Mouse (Mus musculus) layer of hippocampus, adult 18-20 months (tissue): ENCODE data around the gene Cyb561d2. TPM values are rescaled to one million over a fixed set of nuclear protein-coding genes. Genes with fewer than 3 reads are reported as not detected.

Source experiments
- DNase-seq, 2 experiments: peaks; one replicate each; pipeline ENCODE4 v3.0.0; 2022; ENCODE audit warnings: low spot score in 2 of 2
- total RNA-seq, 2 experiments: library from RNA; stranded (reverse); gene quantifications; 2 replicates each; pipeline ENCODE4 v1.2.3; 2021

The Cyb561d2 gene
- total RNA-seq, 2 experiments from 2014 or later: 15.4 to 17.2 TPM

- DNase-seq: peak in 1 of 2 experiments; percentile 50
Observed at GRCm38 (mm10) chr9:107526198-107527026, 15.6 kb downstream of the Cyb561d2 start.

- DNase-seq: no peak
Observed at GRCm38 (mm10) chr9:107522400-107522711, 19.6 kb downstream of the Cyb561d2 start.

- DNase-seq: no peak
Observed at GRCm38 (mm10) chr9:107521711-107522399, 20.1 kb downstream of the Cyb561d2 start.

- no peak for DNase-seq
Observed at GRCm38 (mm10) chr9:107521190-107521589, 20.8 kb downstream of the Cyb561d2 start.

- no peak for DNase-seq
Observed at GRCm38 (mm10) chr9:107520331-107520730, 21.7 kb downstream of the Cyb561d2 start.

GRCm38 (mm10) chr9:107514303-107514955 is 27.6 kb downstream of the Cyb561d2 start:
- DNase-seq: peak; percentile 77 to 86

GRCm38 (mm10) chr9:107512326-107512725 is 29.7 kb downstream of the Cyb561d2 start:
- no peak for DNase-seq

GRCm38 (mm10) chr9:107511436-107511835 is 30.6 kb downstream of the Cyb561d2 start:
- no peak for DNase-seq

GRCm38 (mm10) chr9:107510384-107511100 is 31.5 kb downstream of the Cyb561d2 start:
- no peak for DNase-seq

- DNase-seq: peak; percentile 63 to 74
Observed at GRCm38 (mm10) chr9:107508266-107508665, 33.7 kb downstream of the Cyb561d2 start.

GRCm38 (mm10) chr9:107504662-107505537 is 37.1 kb downstream of the Cyb561d2 start:
- no peak for DNase-seq

GRCm38 (mm10) chr9:107502131-107502846 is 39.7 kb downstream of the Cyb561d2 start:
- DNase-seq: no peak

GRCm38 (mm10) chr9:107500708-107501286 is 41.2 kb downstream of the Cyb561d2 start:
- no peak for DNase-seq

GRCm38 (mm10) chr9:107496359-107496758 is 45.6 kb downstream of the Cyb561d2 start:
- no peak for DNase-seq

GRCm38 (mm10) chr9:107494238-107494637 is 47.8 kb downstream of the Cyb561d2 start:
- DNase-seq: no peak

- no peak for DNase-seq
Observed at GRCm38 (mm10) chr9:107493511-107493910, 48.5 kb downstream of the Cyb561d2 start.

GRCm38 (mm10) chr9:107490625-107491024 is 51.4 kb downstream of the Cyb561d2 start:
- DNase-seq: no peak

- no peak for DNase-seq
Observed at GRCm38 (mm10) chr9:107490146-107490545, 51.8 kb downstream of the Cyb561d2 start.
